In genomic region chr8:70512253-70512903, GRCm38 (mm10) we compare ENCODE assay signal across 15 mouse cellular contexts. TPM values are rescaled to one million over a fixed set of nuclear protein-coding genes. Genes with fewer than 3 reads are reported as not detected.
DNase-seq lines count a peak whose midpoint lies in the region; ATAC-seq and TF ChIP-seq lines count a peak whose summit lies in the region.
"Had no signal": no experiment of that assay in that cellular context is flagged by ENCODE, and none has a peak within 500 bp of the region (broad histone marks: within the 10 kb centered on the region; RNA-seq: fewer than 3 reads in every experiment).

No protein-coding gene starts in this region.

- no peak for ATAC-seq in limb, embryonic 13.5 days (ENCODE audit: low FRiP score, low read depth)
- ATAC-seq in granulocyte monocyte progenitor cell, adult 5-6 weeks (replicated peaks; ENCODE audit: poor library complexity, severe bottlenecking): 0 out of 2 replicates have a peak, but pooled peaks have one; percentile 33
- peak; percentile 56 for ATAC-seq in megakaryocyte-erythroid progenitor cell, adult 5-6 weeks (replicated peaks; ENCODE audit: low FRiP score, low TSS enrichment, poor library complexity, severe bottlenecking)
- ATAC-seq: intestine, embryonic 15.5 days had no signal

- no peak overlapping the region for H3K4me2 ChIP-seq in limb, embryonic 13.5 days (replicated peaks)

- TF ChIP-seq POLR2A in kidney, adult 2 months (IDR thresholded peaks at IDR 0.05; ENCODE audit: low read depth, low read length): no peak

- H3K4me3 ChIP-seq in limb, embryonic 13.5 days: no peak overlapping the region
- H3K4me3 ChIP-seq in limb, embryonic 10.5 days: no peak overlapping the region
- no peak overlapping the region for H3K4me3 ChIP-seq in ES-E14 (ENCODE audit: insufficient read depth in 1 of 2, low read depth in 1 of 2, low read length in 2 of 2, poor library complexity in 1 of 2, severe bottlenecking in 1 of 2)
- no peak overlapping the region for H3K4me3 ChIP-seq in kidney, adult 2 months (ENCODE audit: insufficient read depth, low read depth, low read length)
- H3K4me3 ChIP-seq: intestine, embryonic 15.5 days; left cerebral cortex, adult 2 months; myocyte; stomach, embryonic 15.5 days had no signal

- H3K27ac ChIP-seq in limb, embryonic 13.5 days: no peak overlapping the region
- H3K27ac ChIP-seq in limb, embryonic 10.5 days: no peak overlapping the region
- no peak overlapping the region for H3K27ac ChIP-seq in ES-E14 (ENCODE audit: insufficient read depth, low read depth, low read length, poor library complexity, severe bottlenecking)
- no peak overlapping the region for H3K27ac ChIP-seq in kidney, adult 2 months (ENCODE audit: insufficient read depth, low read depth, low read length)
- H3K27ac ChIP-seq: embryonic facial prominence, embryonic 13.5 days; intestine, embryonic 15.5 days; stomach, embryonic 15.5 days had no signal

- no peaks in the 10 kb centered on the region for H3K9me3 ChIP-seq in limb, embryonic 13.5 days
- no peaks in the 10 kb centered on the region for H3K9me3 ChIP-seq in limb, embryonic 10.5 days (replicated peaks)
- no peaks in the 10 kb centered on the region for H3K9me3 ChIP-seq in ES-E14 (ENCODE audit: control insufficient read depth, insufficient read depth, low read depth, low read length)
- H3K9me3 ChIP-seq: embryonic facial prominence, embryonic 13.5 days; intestine, embryonic 15.5 days; stomach, embryonic 15.5 days had no signal

- in situ Hi-C loops in ES-E14 (cut with MboI; ENCODE audit: low sequenced_read_pairs in 2 of 2, unreplicated experiment in 2 of 2): no loop called here

- peaks cover 58% of the 10 kb centered on the region for H3K36me3 ChIP-seq in limb, embryonic 13.5 days
- H3K36me3 ChIP-seq in limb, embryonic 10.5 days: peaks cover 64% of the 10 kb centered on the region
- H3K36me3 ChIP-seq in ES-E14 (ENCODE audit: control insufficient read depth, insufficient read depth, low read length, poor library complexity, severe bottlenecking): peaks cover 47% of the 10 kb centered on the region
- no peaks in the 10 kb centered on the region; the same call in 1 of the 2 replicates for H3K36me3 ChIP-seq in kidney, adult 2 months (ENCODE audit: control insufficient read depth, insufficient read depth, low read length)

- H3K27me3 ChIP-seq in limb, embryonic 13.5 days: no peaks in the 10 kb centered on the region
- no peaks in the 10 kb centered on the region for H3K27me3 ChIP-seq in limb, embryonic 10.5 days (ENCODE audit: low read depth, poor library complexity, severe bottlenecking)
- H3K27me3 ChIP-seq in kidney, adult 2 months (replicated peaks; ENCODE audit: control insufficient read depth, insufficient read depth, low read length): no peaks in the 10 kb centered on the region
- H3K27me3 ChIP-seq: embryonic facial prominence, embryonic 13.5 days; intestine, embryonic 15.5 days; stomach, embryonic 15.5 days had no signal

- peaks cover 26% of the 10 kb centered on the region for H3K4me1 ChIP-seq in limb, embryonic 13.5 days
- H3K4me1 ChIP-seq in limb, embryonic 10.5 days: peaks cover 11% of the 10 kb centered on the region
- H3K4me1 ChIP-seq in ES-E14 (ENCODE audit: control insufficient read depth in 2 of 2, insufficient read depth in 2 of 2, low read length in 2 of 2, poor library complexity in 1 of 2): peaks cover 0 to 1% of the 10 kb centered on the region in 2 experiments; a peak in 2 of 4 replicates
- peaks cover 12% of the 10 kb centered on the region for H3K4me1 ChIP-seq in kidney, adult 2 months (ENCODE audit: control insufficient read depth, insufficient read depth, low read length)

- no peak for TF ChIP-seq CTCF in kidney, adult 2 months (conservative IDR thresholded peaks at IDR 0.05; ENCODE audit: insufficient read depth, insufficient read length, low read depth, low read length)

- H3K9ac ChIP-seq in limb, embryonic 13.5 days: 0 out of 2 replicates have a peak overlapping the region, but pooled peaks have one; percentile 4
- no peak overlapping the region for H3K9ac ChIP-seq in ES-E14 (ENCODE audit: insufficient read depth, low read depth, low read length, poor library complexity, severe bottlenecking)
- H3K9ac ChIP-seq: intestine, embryonic 15.5 days; stomach, embryonic 15.5 days had no signal

- no peak for DNase-seq in limb, embryonic 10.5 days (ENCODE audit: low spot score)
- DNase-seq in ES-E14 (ENCODE audit: low read depth, low spot score): no peak
- DNase-seq in adrenal gland, adult 8-10 months: no peak
- DNase-seq in kidney, adult 2 months: no peak
- DNase-seq: heart, postnatal 14 days; kidney, postnatal 36 days; lung, adult 18-20 months had no signal

- WGBS in limb, embryonic 13.5 days: 90% methylated on average over 11 of the region's 11 CpGs
- WGBS in limb, embryonic 10.5 days: 93% methylated on average over 11 of the region's 11 CpGs
- WGBS in kidney, adult 2 months: 90% methylated on average over 11 of the region's 11 CpGs

TF ChIP-seq in ES-E14, 5 proteins besides CTCF, POLR2A, EP300 and RAD21:
- peak; percentile 43; the same call in 1 of the 2 replicates for TF ChIP-seq ZNF384 (IDR thresholded peaks at IDR 0.05; ENCODE audit: low read depth, low read length)
- TF ChIP-seq CHD2 (IDR thresholded peaks at IDR 0.05; ENCODE audit: low read depth, low read length): no peak
- no peak for TF ChIP-seq MAFK (IDR thresholded peaks at IDR 0.05; ENCODE audit: insufficient read depth, low read depth, low read length)
- no peak for TF ChIP-seq ZC3H11A (IDR thresholded peaks at IDR 0.05; ENCODE audit: borderline replicate concordance, low read depth, low read length)

RNA-seq across cellular contexts. Expression of gene Uba52, which starts 1.8 kb away (rescaled TPM):
- polyA plus RNA-seq in limb, embryonic 13.5 days (2015; fragmentation: Nextera tagmentation; extraction: Ambion mirVana): 856 and 861 TPM in 2 replicates
- polyA plus RNA-seq in limb, embryonic 10.5 days (2016; fragmentation: Nextera tagmentation; extraction: Ambion mirVana): 877 and 996 TPM in 2 replicates
- 3,214 and 4,257 TPM in 2 replicates for total RNA-seq in ES-E14 (2012; rRNA removed)
- total RNA-seq in granulocyte monocyte progenitor cell, adult 5-6 weeks (2014; fragmentation: Nextera tagmentation): 2,675 and 2,799 TPM in 2 replicates
- 3,231 and 3,572 TPM in 2 replicates for total RNA-seq in granulocyte monocyte progenitor cell, adult 5-6 weeks (2017)
- total RNA-seq in megakaryocyte-erythroid progenitor cell, adult 5-6 weeks (2014; fragmentation: Nextera tagmentation): 2,751 and 3,393 TPM in 2 replicates
- 4,463 and 5,230 TPM in 2 replicates for total RNA-seq in megakaryocyte-erythroid progenitor cell, adult 5-6 weeks (2017)
- 1,000 to 10,000 TPM; 1,217 to 1,378 (median 1,304) TPM for total RNA-seq in adrenal gland, adult 8-10 months (2022)
- 620 and 835 TPM in 2 replicates for polyA plus RNA-seq in kidney, adult 2 months (2012; rRNA removed)

RNA-seq across cellular contexts. Expression of gene Rex1bd, which starts 5.8 kb away (rescaled TPM):
- 139 and 148 TPM in 2 replicates for polyA plus RNA-seq in limb, embryonic 13.5 days (2015; fragmentation: Nextera tagmentation; extraction: Ambion mirVana)
- 126 and 143 TPM in 2 replicates for polyA plus RNA-seq in limb, embryonic 10.5 days (2016; fragmentation: Nextera tagmentation; extraction: Ambion mirVana)
- 125 and 130 TPM in 2 replicates for total RNA-seq in ES-E14 (2012; rRNA removed)
- total RNA-seq in granulocyte monocyte progenitor cell, adult 5-6 weeks (2014; fragmentation: Nextera tagmentation): 21.7 and 30.2 TPM in 2 replicates
- total RNA-seq in granulocyte monocyte progenitor cell, adult 5-6 weeks (2017): 33.4 and 64.9 TPM in 2 replicates
- total RNA-seq in megakaryocyte-erythroid progenitor cell, adult 5-6 weeks (2014; fragmentation: Nextera tagmentation): 53.5 and 57.0 TPM in 2 replicates
- 25.8 and 48.7 TPM in 2 replicates for total RNA-seq in megakaryocyte-erythroid progenitor cell, adult 5-6 weeks (2017)
- 100 to 1,000 TPM; 126 to 165 (median 148) TPM for total RNA-seq in adrenal gland, adult 8-10 months (2022)
- 161 and 177 TPM in 2 replicates for polyA plus RNA-seq in kidney, adult 2 months (2012; rRNA removed)

RNA-seq across cellular contexts. Expression of gene Fkbp8, which starts 15.1 kb away (rescaled TPM):
- polyA plus RNA-seq in limb, embryonic 13.5 days (2015; fragmentation: Nextera tagmentation; extraction: Ambion mirVana): 284 and 290 TPM in 2 replicates
- 297 and 310 TPM in 2 replicates for polyA plus RNA-seq in limb, embryonic 10.5 days (2016; fragmentation: Nextera tagmentation; extraction: Ambion mirVana)
- 252 and 256 TPM in 2 replicates for total RNA-seq in ES-E14 (2012; rRNA removed)
- 113 and 149 TPM in 2 replicates for total RNA-seq in granulocyte monocyte progenitor cell, adult 5-6 weeks (2014; fragmentation: Nextera tagmentation)
- total RNA-seq in granulocyte monocyte progenitor cell, adult 5-6 weeks (2017): 107 and 118 TPM in 2 replicates
- 140 and 265 TPM in 2 replicates for total RNA-seq in megakaryocyte-erythroid progenitor cell, adult 5-6 weeks (2014; fragmentation: Nextera tagmentation)
- 172 and 176 TPM in 2 replicates for total RNA-seq in megakaryocyte-erythroid progenitor cell, adult 5-6 weeks (2017)
- 100 to 1,000 TPM; 352 to 405 (median 379) TPM for total RNA-seq in adrenal gland, adult 8-10 months (2022)
- 320 and 410 TPM in 2 replicates for polyA plus RNA-seq in kidney, adult 2 months (2012; rRNA removed)

RNA-seq across cellular contexts. Expression of gene Kxd1, which starts 15.4 kb away (rescaled TPM):
- polyA plus RNA-seq in limb, embryonic 13.5 days (2015; fragmentation: Nextera tagmentation; extraction: Ambion mirVana): 49.3 and 53.4 TPM in 2 replicates
- polyA plus RNA-seq in limb, embryonic 10.5 days (2016; fragmentation: Nextera tagmentation; extraction: Ambion mirVana): 45.4 and 46.6 TPM in 2 replicates
- total RNA-seq in ES-E14 (2012; rRNA removed): 27.9 and 35.3 TPM in 2 replicates
- 83.7 and 84.5 TPM in 2 replicates for total RNA-seq in granulocyte monocyte progenitor cell, adult 5-6 weeks (2014; fragmentation: Nextera tagmentation)
- 68.7 and 74.4 TPM in 2 replicates for total RNA-seq in granulocyte monocyte progenitor cell, adult 5-6 weeks (2017)
- 78.1 and 81.8 TPM in 2 replicates for total RNA-seq in megakaryocyte-erythroid progenitor cell, adult 5-6 weeks (2014; fragmentation: Nextera tagmentation)
- 65.5 and 93.7 TPM in 2 replicates for total RNA-seq in megakaryocyte-erythroid progenitor cell, adult 5-6 weeks (2017)
- total RNA-seq in adrenal gland, adult 8-10 months (2022): 10 to 100 TPM; 77.1 to 86.6 (median 80.3) TPM
- 151 TPM in 2 replicates for polyA plus RNA-seq in kidney, adult 2 months (2012; rRNA removed)

RNA-seq across cellular contexts. Expression of gene Crlf1, which starts 19.4 kb away (rescaled TPM):
- polyA plus RNA-seq in limb, embryonic 13.5 days (2015; fragmentation: Nextera tagmentation; extraction: Ambion mirVana): 83.3 and 85.0 TPM in 2 replicates
- 79.8 and 126 TPM in 2 replicates for polyA plus RNA-seq in limb, embryonic 10.5 days (2016; fragmentation: Nextera tagmentation; extraction: Ambion mirVana)
- total RNA-seq in ES-E14 (2012; rRNA removed): 17.0 and 29.3 TPM in 2 replicates
- not detected in 2 replicates for total RNA-seq in granulocyte monocyte progenitor cell, adult 5-6 weeks (2014; fragmentation: Nextera tagmentation)
- not detected in 2 replicates for total RNA-seq in granulocyte monocyte progenitor cell, adult 5-6 weeks (2017)
- 0.30 and 2.3 TPM in 2 replicates for total RNA-seq in megakaryocyte-erythroid progenitor cell, adult 5-6 weeks (2014; fragmentation: Nextera tagmentation)
- not detected in 2 replicates for total RNA-seq in megakaryocyte-erythroid progenitor cell, adult 5-6 weeks (2017)
- 1 to 10 TPM in 1 of 4 experiments, under 1 TPM in 2, not detected in 1; 0.51 to 1.5 (median 0.59) TPM for total RNA-seq in adrenal gland, adult 8-10 months (2022)
- polyA plus RNA-seq in kidney, adult 2 months (2012; rRNA removed): 2.6 TPM in 2 replicates
